Mouse (Mus musculus) heart, postnatal 4 days (tissue): ENCODE results near the gene Mindy4b-ps. TPM values are rescaled to one million over a fixed set of nuclear protein-coding genes. Genes with fewer than 3 reads are reported as not detected.
"Not testable (repeated sequence)": the region's sequence is repeated elsewhere in the genome, so short reads cannot be mapped to it uniquely, and the experiment has no call there.

ENCODE experiments used
- DNase-seq: peaks from one replicate; pipeline ENCODE4 v3.0.0; 2021
- total RNA-seq, 2 experiments: library from RNA; stranded (reverse); gene quantifications; 2 replicates each; pipeline ENCODE4 v1.2.3; 2021

Mindy4b-ps gene
- total RNA-seq: under 1 TPM; 0.32 to 0.41 TPM

DNA sequence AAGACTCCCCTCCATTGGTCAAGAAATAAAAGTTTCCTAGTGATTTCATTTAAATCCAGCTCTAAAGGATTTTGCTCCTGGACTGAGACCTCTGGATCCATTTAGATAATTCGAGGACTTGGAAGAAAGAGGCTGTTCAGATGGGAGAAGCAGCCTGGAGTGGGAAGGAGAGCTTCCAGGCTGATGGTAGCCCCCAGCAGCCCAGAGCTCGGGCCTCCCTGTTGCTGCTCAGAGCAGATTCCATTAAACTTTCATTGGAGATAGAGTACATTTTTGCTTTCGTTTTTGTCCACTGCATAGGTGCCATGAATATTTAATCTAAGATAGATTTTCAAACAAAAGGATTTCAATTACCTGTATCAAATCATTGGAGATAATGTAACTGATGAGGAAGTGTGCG, at the start of gene Mindy4b-ps:
Mindy4b-ps (minus strand) TSS at position 101 of the 400 bp plus-strand sequence.
- DNase-seq: no peak

DNA sequence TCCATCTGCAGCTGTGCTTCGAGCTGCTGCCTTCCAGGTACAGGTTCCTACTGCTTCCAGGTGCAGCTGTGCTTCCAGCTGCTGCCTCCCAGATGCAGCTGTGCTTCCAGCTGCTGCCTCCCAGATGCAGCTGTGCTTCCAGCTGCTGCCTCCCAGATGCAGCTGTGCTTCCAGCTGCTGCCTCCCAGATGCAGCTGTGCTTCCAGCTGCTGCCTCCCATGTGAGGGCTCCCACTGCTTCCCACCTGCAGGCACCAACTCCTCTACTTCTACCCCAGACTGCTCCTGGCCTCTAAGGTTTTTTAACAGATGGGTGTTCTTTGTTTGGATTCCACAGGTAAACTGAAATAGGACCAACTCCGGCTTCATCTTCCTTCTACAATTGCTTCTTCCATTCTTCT, 49.8 kb upstream of the Mindy4b-ps start:
- not testable (repeated sequence) for DNase-seq

- DNase-seq: no peak
Observed at GRCm38 (mm10) chr3:58865690-58866089, 43.6 kb upstream of the Mindy4b-ps start.

DNA sequence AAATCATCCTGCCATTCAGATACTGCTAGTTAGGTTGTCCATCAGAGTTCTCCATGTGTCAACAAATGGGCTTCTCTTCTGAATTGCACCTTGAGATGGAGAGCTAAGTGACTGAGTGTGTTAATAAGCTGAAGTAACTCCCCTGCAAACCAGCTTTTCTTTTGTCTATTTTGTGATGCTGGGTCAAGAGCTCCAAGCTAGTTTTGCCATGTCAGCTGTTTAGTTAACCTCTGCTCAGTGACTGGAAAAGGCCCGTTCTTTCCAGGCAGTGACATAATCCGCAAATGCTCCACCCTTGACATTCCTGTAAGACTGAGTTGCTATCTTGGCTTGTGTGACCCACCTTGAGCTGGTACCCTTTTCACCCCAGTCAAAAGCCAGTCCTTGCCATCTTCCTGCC, 40.9 kb upstream of the Mindy4b-ps start:
- DNase-seq: no peak

DNA sequence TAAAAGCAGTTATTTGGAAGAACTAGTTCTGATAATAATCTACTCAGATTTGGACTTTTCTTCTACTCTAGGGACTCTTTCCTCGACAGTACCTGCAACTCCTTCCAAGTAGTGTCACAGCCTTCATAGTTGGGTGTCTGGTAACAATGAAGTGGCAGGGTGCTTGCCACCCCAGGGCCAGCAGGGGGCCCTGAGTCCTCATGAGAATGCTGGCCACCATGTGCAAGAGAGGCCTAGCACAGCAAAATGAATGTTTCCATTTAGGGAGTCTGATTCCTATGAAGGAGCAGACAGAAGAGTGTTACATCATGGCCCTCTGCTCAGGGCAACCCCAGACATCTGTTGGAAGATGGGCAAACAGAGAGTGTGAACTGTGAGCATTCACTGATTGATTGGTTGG, 21.3 kb upstream of the Mindy4b-ps start:
- DNase-seq: no peak

- DNase-seq: no peak
Observed at GRCm38 (mm10) chr3:58833442-58834160, 11.5 kb upstream of the Mindy4b-ps start.

GRCm38 (mm10) chr3:58832888-58833287, 10.8 kb upstream of the Mindy4b-ps start:
- no peak for DNase-seq

DNA sequence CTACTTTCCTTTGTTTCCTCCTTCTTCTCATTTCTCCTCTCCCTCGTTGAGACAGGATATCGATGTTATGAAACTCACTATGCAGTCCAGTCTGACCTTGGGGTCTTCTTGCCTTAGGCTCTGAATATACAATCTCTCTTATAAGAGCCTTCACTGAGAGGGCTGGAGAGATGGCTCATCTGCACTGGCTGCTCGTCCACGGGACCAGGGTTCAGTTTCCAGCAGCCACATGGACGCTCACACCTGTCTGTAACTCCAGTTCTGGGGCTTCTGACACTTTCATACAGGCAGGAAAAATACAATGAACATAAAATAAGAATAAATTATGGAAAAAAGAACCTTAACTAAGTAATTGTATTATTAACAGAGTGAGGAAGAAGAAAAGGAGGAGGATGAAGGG, 9.5 kb upstream of the Mindy4b-ps start:
- no peak for DNase-seq

DNA sequence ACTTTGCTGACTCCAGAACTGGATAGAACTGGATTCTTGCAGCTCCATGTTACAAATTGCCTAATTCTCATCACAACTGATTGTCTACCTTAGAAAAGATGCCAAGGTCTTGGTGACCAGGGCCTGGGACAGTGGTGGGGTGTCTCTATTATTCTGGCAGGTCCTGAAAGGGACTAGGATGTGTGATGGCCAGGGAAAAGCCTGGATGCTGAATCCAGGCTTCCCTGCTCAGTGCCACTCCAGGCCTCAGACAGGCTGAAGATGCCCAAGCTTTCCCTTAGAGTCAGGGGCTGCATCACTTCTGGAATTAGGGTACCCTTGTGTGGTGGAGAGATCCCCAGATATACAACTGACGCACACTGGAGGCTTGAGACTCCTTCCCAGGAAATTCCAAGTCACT, 7.8 kb upstream of the Mindy4b-ps start:
- no peak for DNase-seq

DNA sequence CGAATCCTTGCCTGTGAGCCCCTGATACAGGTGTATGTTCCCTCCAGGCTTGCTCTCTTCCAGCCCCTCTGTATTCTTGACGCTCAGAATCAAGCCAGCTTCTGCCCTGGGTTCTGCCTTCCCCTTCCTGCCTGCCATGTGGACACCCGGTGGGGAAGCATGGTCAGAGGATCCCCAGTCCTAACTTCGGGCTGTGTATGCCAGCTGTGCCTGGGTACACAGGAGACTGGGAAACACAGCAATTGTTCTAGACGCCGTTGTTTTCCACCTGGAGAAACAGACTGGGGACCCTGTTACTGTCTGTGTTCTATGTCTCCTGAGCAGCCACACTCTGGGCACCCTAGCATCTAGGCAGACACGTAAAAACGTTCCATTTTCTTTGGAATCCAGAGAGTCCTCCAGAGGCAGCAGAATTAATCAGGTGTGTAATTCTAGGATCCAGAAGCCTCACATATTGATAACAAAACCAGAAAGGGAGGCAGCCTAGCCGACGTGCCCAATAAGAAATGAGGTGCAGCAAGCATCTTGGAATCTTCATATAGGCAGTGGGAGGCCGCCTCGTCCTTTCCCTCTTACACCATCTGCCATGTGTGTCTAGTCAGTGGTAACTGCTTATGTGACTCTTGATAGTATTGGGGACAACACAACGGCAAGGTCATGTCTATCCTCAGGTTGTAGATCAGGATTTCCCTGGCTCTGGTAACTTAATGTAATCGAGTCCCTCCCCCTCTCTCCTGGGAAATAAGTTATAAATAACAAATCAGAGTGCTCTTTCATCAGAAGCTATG, 6.4 kb upstream of the Mindy4b-ps start:
- DNase-seq: no peak

- DNase-seq: no peak
Observed at GRCm38 (mm10) chr3:58826266-58826665, 4.2 kb upstream of the Mindy4b-ps start.

DNA sequence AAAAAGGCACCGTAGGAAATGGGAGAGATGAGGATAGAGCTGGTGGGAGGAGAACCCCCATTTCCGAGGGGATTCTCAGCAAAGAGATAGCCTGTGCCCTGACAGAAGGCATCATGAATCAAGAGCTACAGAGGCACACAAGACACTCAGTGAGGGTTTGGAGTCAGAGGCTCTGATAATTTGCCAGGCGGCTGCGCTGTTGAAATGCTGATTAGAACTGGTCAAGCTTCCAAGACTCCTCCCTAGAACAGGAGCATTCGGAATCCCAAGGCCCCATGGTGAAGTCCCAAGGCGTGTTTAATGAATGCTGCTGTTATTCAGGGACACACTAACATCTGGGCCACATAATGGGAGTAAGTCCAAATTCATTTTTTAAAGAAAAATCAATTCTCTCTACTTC, 4.8 kb downstream of the Mindy4b-ps start:
- peak; percentile 32 for DNase-seq

DNA sequence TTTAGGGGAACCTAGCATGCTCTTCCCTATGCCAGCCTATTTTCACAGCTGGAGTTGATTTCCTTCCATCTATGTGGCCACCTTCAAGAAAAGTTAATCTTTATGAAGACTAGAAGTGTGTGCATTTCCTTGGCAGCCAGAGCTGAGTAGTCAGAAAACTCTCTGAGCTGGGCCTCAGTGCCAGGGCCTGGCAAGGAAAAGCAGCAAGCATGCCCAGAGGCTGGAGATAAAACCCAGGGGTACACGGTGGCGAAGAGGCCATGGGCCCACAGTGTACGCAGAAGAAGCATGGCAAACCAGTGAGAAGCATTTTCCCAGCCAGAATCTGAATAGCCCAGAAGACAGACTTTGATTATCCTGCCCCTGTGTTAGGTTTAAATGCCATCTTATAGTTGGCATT, 7.9 kb downstream of the Mindy4b-ps start:
- peak; percentile 24 for DNase-seq

GRCm38 (mm10) chr3:58810353-58810752, 11.8 kb downstream of the Mindy4b-ps start:
- DNase-seq: no peak

DNA sequence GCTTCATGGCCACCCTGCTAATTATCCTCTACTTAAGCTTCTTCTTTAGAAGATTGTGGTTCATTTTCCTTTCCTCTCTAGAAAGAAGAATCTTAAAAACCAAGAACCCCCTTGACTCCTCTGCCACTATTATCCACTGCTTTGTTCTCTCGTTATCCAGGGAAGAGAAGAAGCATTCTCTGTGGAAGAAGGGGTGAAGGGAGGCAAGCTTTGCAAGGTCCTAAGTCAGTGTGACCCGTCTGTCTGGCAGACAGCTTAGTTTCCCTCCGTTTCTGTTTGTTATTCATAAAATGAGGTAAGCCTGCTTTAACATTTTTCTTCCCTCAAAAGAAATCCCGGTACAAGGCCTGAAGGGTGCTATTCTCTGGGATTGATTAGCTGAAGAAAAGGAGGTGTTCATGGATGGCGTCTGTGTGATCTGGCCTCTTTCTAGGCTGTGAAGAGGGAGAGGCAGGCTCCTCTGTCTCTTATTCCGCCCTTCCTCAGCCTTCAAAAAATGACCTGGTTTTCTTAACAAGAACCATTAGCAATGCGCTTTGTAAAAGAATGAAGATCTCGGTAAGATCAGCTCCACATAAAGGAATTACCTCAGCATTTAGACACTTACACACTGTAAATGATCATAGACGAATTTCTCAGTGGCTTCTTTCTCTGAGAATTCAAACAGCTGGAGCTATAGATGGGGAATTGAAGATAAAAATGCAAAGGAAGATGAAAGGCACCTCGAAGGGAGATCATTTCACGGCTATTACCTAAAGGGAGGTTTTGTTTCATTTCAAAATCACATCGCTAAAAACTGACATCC, 12.8 kb downstream of the Mindy4b-ps start:
- no peak for DNase-seq

- peak; percentile 12 for DNase-seq
Observed at GRCm38 (mm10) chr3:58808636-58809035, 13.5 kb downstream of the Mindy4b-ps start.

DNA sequence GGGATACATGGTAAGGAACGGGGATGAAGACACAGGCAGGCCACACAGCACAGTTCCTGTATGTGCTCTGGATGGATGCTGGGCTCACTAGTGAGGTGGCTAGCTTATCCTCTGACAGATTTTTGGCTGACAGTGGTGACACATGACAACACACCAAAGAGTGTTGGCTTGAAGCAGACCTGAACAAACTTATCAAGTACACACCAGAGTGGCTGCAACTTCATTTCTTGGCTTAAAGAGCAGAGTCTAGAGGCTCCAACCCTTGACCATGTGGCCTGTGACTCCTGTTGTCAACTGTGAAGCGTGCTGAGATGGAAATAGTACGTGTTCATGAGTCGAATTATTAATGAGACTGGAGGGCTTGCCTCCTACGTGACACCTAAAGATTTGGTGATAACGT, 17.4 kb downstream of the Mindy4b-ps start:
- DNase-seq: peak; percentile 50

GRCm38 (mm10) chr3:58798676-58799075, 23.4 kb downstream of the Mindy4b-ps start:
- DNase-seq: no peak

GRCm38 (mm10) chr3:58798245-58798644, 23.9 kb downstream of the Mindy4b-ps start:
- DNase-seq: no peak

DNA sequence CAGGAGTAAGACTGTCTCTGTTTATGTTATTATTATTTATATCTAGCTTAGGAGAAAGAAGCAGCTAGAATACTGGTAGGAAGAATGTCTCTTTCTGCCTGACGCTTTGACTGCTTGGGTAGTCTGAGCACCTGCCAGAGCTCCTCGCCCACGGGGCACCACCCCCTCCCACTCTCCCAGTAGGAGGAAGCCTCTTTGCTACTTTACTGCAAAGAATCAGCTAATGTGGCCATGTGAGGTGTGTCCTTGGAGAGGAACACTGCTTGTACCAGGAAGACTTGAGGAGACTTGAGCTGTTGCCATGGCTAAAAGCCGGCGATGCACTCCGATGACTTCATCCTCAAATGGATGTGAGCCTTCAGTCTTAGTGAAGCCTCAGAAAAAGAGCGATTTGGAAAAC, 32.6 kb downstream of the Mindy4b-ps start:
- DNase-seq: no peak

DNA sequence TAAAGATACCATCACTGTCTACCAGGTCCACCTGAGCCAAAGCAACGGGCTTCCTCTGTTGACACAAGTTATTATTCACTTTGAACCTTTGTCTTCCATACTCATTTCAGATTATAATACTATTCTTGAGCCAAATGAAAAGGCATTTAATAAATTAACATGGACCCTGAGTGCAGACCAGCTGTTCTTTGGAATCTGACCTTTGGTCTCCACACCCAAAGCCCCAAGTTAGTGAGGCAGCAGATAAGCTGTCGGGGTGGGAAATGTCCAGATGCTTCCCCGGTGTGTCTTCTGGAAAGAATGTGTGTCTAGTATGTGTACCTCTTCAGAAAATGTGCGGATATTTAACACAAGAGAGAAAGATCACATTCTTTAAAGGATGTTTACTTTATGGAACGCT, 33.1 kb downstream of the Mindy4b-ps start:
- no peak for DNase-seq

DNA sequence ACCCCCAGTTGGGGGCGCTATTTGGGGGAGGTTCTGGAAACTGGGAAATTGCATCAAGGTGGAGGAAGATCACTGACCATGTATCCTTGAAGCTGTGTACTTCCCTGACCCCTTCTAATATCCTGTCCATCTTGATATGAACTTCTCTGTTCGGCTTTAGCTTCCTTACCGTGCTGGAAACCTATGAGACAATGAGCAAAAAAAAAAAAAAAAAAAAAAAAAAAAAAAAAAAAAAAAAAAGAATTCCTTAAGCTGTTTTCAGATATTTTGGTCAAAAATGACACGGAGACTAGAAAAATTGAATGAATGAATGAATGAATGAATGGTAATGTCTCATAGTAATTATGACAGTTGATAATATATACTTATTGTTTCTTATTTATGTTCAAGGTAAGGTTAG, 35.6 kb downstream of the Mindy4b-ps start:
- DNase-seq: no peak

GRCm38 (mm10) chr3:58785863-58786262, 36.2 kb downstream of the Mindy4b-ps start:
- peak; percentile 64 for DNase-seq
